Mouse (Mus musculus): ENCODE results near the gene Slc22a14.

Slc22a14 gene

DNA sequence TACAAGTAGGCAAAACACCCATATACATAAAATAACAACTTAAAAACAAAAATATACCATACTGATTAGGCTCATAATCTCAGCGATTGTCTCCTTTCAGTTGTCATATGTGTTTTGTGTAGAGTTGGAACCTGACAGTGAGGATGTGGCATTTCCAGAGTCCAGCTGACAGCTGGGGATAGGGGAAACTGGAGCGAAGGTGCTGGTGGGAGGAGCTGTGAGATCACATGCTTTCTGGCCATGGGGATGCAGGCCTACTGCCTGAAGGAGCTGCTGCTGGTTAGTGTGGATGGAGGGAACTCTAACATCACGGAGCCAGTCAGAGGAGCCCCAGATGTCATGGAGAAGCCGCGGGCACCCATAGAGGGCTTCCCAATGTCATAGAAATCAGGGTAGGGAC, 159.6 kb downstream of the Slc22a14 start:
- DNase-seq (ENCODE audit: low read depth, low spot score) = no peak

DNA sequence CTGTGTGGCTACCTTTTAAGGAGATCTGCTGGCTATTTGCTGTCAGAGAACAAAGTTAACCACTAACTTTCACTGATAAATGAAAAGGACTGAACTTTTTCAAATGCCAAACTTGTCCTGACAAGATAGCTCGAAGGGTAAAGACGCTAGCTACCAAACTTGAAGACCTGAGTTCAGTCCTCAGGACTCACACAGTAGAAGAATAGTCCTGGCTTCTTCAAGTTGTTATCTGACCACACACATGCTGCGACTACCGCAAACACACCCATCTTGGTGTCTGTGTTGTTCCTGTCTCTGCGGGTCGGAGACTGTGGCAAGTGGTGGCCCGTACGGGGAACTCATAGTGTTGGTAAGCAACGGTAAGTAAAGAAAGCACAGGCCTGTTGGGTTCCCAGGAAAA, 161.7 kb downstream of the Slc22a14 start:
- no peak for DNase-seq (ENCODE audit: low read depth, low spot score)

DNA sequence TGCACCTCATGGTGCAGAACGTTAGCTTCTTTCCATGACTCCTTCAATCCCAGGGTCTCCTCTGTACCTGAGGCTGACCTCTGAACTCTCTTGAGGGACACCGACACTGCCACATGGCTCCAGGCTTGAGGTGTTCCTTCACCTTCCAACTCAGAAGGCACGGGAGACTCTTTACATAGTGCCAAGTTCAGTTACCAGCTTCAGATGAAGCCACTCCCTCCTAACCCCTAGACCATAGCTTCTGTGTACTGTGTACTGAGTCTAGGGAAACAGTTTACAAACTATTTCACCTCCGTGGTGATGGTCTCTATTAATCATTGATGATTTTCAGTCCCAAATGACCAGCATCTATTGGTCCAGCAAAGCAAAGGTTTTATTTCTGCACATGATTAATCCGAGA, 163.7 kb downstream of the Slc22a14 start:
- no peak for DNase-seq (ENCODE audit: low read depth, low spot score)

- DNase-seq (ENCODE audit: low read depth, low spot score) = no peak
Measured at GRCm38 (mm10) chr9:119199151-119199861, 166.0 kb downstream of the Slc22a14 start.

- DNase-seq (ENCODE audit: low read depth, low spot score) = peak; percentile 46
Measured at GRCm38 (mm10) chr9:119192202-119192990, 173.0 kb downstream of the Slc22a14 start.

GRCm38 (mm10) chr9:119181241-119181728, 184.1 kb downstream of the Slc22a14 start:
- DNase-seq (ENCODE audit: low read depth, low spot score) = no peak

- DNase-seq (ENCODE audit: low read depth, low spot score) = no peak
Measured at GRCm38 (mm10) chr9:119179292-119179691, 186.1 kb downstream of the Slc22a14 start.

- DNase-seq (ENCODE audit: low read depth, low spot score) = no peak
Measured at GRCm38 (mm10) chr9:119167608-119168007, 197.7 kb downstream of the Slc22a14 start.

GRCm38 (mm10) chr9:119165548-119165947, 199.8 kb downstream of the Slc22a14 start:
- DNase-seq (ENCODE audit: low read depth, low spot score) = no peak

DNA sequence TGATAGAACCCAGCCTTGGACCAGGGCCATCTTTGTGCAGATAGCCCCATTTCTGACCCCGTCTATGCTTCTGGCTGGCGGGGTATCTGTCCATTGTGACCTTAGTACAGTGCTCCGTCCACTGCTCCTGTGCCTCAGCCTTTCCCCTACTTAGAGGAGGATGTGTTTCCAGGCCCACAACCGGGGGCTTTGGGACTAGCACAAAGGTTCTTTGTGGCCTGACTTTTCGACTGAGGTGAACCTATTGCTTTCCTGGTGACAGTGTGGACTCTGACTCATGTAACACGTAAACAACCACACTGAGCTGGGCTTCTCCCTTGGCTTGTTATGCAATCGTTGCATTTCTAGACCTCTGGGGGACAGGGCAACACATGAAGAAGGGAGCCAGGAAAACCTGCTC, 200.6 kb downstream of the Slc22a14 start:
- no peak for DNase-seq (ENCODE audit: low read depth, low spot score)

DNA sequence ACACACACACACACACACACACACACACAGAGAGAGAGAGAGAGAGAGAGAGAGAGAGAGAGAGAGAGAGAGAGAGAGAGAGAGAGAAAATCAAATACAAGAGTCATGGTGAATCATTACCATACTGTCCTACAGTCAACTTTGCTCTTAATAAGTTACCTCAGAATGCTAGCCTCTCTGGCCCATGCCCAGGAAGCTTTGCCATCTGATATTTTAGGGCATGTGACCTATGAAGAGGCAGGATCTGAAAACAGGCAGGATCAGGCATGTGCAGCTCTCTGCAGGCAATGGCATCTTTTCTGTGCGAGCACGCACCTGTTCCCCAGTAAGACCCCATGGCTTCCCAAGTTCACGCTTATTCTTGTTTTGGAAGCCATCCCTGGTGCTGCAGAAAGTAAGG, 204.7 kb downstream of the Slc22a14 start:
- DNase-seq (ENCODE audit: low read depth, low spot score) = no peak

DNA sequence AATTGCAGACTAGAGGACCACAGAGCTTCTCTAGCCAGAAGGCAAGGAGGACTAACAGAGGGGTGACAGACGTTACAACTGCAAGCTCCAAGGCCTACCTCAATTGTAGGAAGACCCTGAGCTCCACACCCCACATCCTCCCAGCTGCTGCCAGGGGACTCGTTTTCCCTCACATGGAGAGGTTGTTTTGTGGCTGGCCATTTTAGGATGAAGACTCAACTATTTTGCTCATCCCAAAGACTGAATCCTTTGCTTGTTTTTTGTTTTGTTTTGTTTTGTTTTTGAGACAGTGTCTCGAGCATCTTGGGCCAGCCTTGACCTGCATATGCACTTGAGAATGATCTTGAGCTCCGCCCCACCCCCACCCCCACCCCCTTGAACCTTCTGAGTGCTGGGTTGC, 206.5 kb downstream of the Slc22a14 start, which contains the start of gene Gm47289:
Gene Gm47289 (plus strand): TSS at position 301 of the 400 bp plus-strand sequence.
- DNase-seq (ENCODE audit: low read depth, low spot score) = no peak

- peak; percentile 67 for DNase-seq (ENCODE audit: low read depth, low spot score)
Measured at GRCm38 (mm10) chr9:119156278-119157201, 208.8 kb downstream of the Slc22a14 start, which contains the start of gene Acaa1b. Gene Acaa1b (minus strand): TSS chr9:119157093.

- no peak for DNase-seq (ENCODE audit: low read depth, low spot score)
Measured at GRCm38 (mm10) chr9:119155826-119156225, 209.5 kb downstream of the Slc22a14 start.

- no peak for DNase-seq (ENCODE audit: low read depth, low spot score)
Measured at GRCm38 (mm10) chr9:119155416-119155815, 209.9 kb downstream of the Slc22a14 start.

DNA sequence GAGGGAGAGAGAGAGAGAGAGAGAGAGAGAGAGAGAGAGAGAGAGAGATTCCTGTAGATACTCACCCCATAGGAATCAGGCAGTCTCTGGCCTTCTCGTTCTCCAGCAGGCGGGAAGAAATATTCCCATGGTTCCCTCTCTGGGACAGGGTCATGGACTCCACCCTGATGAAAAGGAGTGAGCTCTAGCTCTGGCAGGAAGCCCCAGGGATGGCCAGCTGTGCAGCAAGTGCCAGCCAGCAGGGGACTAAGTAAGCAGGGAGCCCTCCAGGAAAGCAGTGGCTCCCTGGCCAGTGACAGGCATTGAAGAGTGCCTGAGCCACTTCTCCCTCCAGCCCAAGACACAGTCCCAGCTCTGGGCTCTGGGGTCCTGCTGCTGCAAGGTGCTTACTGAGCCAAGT, 213.6 kb downstream of the Slc22a14 start:
- no peak for DNase-seq (ENCODE audit: low read depth, low spot score)

GRCm38 (mm10) chr9:119149601-119150000, 215.8 kb downstream of the Slc22a14 start:
- DNase-seq (ENCODE audit: low read depth, low spot score) = peak; percentile 34

GRCm38 (mm10) chr9:119146098-119146770, 219.1 kb downstream of the Slc22a14 start:
- DNase-seq (ENCODE audit: low read depth, low spot score) = no peak

- no peak for DNase-seq (ENCODE audit: low read depth, low spot score)
Measured at GRCm38 (mm10) chr9:119145638-119146037, 219.7 kb downstream of the Slc22a14 start.

DNA sequence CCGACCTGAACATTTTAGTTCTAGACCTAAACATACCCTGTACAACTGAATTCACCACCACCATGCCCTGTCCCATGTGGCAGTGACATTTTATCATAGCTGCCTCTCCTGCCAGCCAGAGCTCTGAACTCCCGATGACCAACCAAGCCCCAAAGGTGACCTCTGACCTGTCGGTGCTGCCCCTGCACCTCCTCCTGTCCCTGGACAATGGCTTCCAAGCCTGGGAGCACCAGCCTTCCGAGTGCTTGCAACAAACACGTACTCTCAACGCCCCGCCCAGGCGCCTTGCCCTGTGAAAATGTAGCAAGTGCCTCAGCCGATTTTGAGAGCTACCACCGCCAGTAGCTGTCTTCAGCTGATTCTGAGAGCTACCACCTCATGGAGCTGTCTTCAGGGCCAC, 220.2 kb downstream of the Slc22a14 start:
- no peak for DNase-seq (ENCODE audit: low read depth, low spot score)

DNA sequence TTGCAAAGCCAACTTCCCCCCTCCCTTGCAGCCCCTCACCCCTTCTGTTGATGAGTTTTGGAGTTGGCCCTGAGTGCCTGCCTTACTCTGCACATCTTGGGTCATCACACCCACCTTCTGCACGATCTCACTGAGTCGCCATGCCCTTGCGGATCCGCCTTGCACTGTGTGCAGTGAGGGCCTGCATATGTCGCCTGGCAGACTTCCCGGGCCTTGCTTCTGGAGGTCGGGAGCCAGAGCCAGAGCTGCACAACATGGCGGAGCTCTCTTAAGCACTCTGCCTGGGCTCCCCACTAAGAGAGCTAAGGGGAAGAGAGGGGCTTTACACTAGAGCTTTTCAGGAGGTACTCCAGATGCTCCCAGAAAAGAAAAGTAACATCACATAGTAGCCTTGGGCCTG, 220.7 kb downstream of the Slc22a14 start:
- no peak for DNase-seq (ENCODE audit: low read depth, low spot score)

Measured in WW6 (cell line).